Mouse (Mus musculus): ENCODE measurements at regions not wholly inside any gene's neighbourhood (a gene's known extent, or its start where the extent isn't known, plus 50 kb on each side); places are given as distances from the start of the nearest gene placed in this dataset.

DNA sequence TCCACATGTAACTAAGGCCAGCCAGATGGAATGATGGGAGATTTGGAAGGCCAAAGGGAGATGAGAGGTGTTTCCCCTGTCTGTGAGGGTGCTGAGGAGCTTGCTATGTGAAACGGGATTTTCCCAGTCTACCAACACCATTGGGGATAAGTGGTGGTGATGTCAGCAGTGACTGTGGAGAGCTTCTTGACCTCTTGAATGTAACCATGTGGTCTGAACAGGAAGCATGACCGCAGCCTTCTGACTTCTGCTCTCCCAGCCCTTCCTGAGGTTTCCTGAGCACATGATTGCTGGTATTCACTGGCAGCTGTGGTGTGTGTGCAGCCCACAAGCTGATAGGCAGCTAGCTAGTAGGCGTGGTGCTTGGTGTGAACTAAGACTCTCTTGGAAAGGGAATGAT, 58.8 kb upstream of the Nfe2l2 start:
- TF ChIP-seq CTCF (IDR thresholded peaks at IDR 0.05; ENCODE audit: extremely low read depth, insufficient read depth, low read length) (no peak), POLR2A (IDR thresholded peaks at IDR 0.05; ENCODE audit: extremely low read depth, insufficient read depth, low read length) (no peak)

Measured in cortical plate, adult 2 months (tissue).